Mouse (Mus musculus) limb, embryonic 10.5 days (tissue): Measurements from ENCODE around the gene Slc35f3. TPM values are rescaled to one million over a fixed set of nuclear protein-coding genes. Genes with fewer than 3 reads are reported as not detected.
A peak's percentile ranks its signal among the peaks of the same experiment; 100 is the strongest.

Experiments
- DNase-seq: peaks from one replicate; pipeline ENCODE4 v3.0.0-alpha.2; 2017; ENCODE audit warnings: low spot score
- H3K27ac ChIP-seq: fragments of 300-500 bp; sonication (generic); 2 replicates; pipeline ENCODE4 v1.5.1; 2016; ENCODE audit warnings: mild to moderate bottlenecking
- H3K27me3 ChIP-seq: fragments of 300-500 bp; sonication (generic); 2 replicates; pipeline ENCODE4 v1.6.1; 2016; ENCODE audit warnings: low read depth, mild to moderate bottlenecking; ENCODE audit not compliant: poor library complexity, severe bottlenecking
- H3K36me3 ChIP-seq: fragments of 300-500 bp; sonication (generic); 2 replicates; pipeline ENCODE4 v1.6.1; 2016; ENCODE audit warnings: mild to moderate bottlenecking, moderate library complexity
- H3K4me1 ChIP-seq: fragments of 300-500 bp; sonication (generic); 2 replicates; pipeline ENCODE4 v1.6.1; 2016
- H3K4me3 ChIP-seq: fragments of 300-500 bp; sonication (generic); 2 replicates; pipeline ENCODE4 v1.5.1; 2016; ENCODE audit warnings: mild to moderate bottlenecking, moderate library complexity
- H3K9me3 ChIP-seq: fragments of 300-500 bp; sonication (generic); replicated peaks from 2 replicates; pipeline ENCODE4 v1.6.1; 2016; ENCODE audit warnings: mild to moderate bottlenecking
- WGBS: fragments of 180-500 bp; shearing (Covaris S2); methylation state at CpG from one replicate; pipeline ENCODE4 v1.1.7; 2016; 5-methylcytosine and 5-hydroxymethylcytosine counted together
- polyA plus RNA-seq: library from polyadenylated mRNA; unstranded; fragments of >200 nt; fragmentation: Nextera tagmentation; extraction: Ambion mirVana; gene quantifications from 2 replicates; pipeline ENCODE4 v1.2.1, GENCODE M21; 2016

Gene Slc35f3
- polyA plus RNA-seq, 1 experiment from 2014 or later: 0.06 TPM

GRCm38 (mm10) chr8:126343427-126343826 lies 45.1 kb downstream of the Slc35f3 start:
- Histone ChIP-seq H3K4me1 (no peaks in the 10 kb centered on the region), H3K27me3 (no peaks in the 10 kb centered on the region), H3K36me3 (no peaks in the 10 kb centered on the region), H3K27ac (no peak overlapping the region), H3K9me3 (no peaks in the 10 kb centered on the region), H3K4me3 (no peak overlapping the region)
- DNase-seq: no peak
- WGBS: 82% methylated on average over 5 of the region's 5 CpGs

GRCm38 (mm10) chr8:126345100-126345499 lies 46.7 kb downstream of the Slc35f3 start:
- no peaks in the 10 kb centered on the region for H3K4me1 ChIP-seq
- H3K27ac ChIP-seq: no peak overlapping the region
- no peaks in the 10 kb centered on the region for H3K36me3 ChIP-seq
- no peak overlapping the region for H3K4me3 ChIP-seq
- no peaks in the 10 kb centered on the region for H3K27me3 ChIP-seq
- no peak for DNase-seq
- no peaks in the 10 kb centered on the region for H3K9me3 ChIP-seq
- WGBS: 69% methylated on average over 4 of the region's 4 CpGs

- Histone ChIP-seq H3K36me3 (no peaks in the 10 kb centered on the region), H3K9me3 (no peaks in the 10 kb centered on the region), H3K27me3 (no peaks in the 10 kb centered on the region), H3K27ac (no peak overlapping the region), H3K4me3 (no peak overlapping the region), H3K4me1 (no peaks in the 10 kb centered on the region)
- WGBS: 80% methylated on average over 1 of the region's 1 CpGs
- no peak for DNase-seq
These were observed 54.9 kb downstream of the Slc35f3 start for GRCm38 (mm10) chr8:126353259-126353658.

- no peak overlapping the region for H3K27ac ChIP-seq
- H3K4me1 ChIP-seq: peaks cover 6% of the 10 kb centered on the region
- H3K27me3 ChIP-seq: no peaks in the 10 kb centered on the region
- H3K9me3 ChIP-seq: no peaks in the 10 kb centered on the region
- DNase-seq: no peak
- no peak overlapping the region for H3K4me3 ChIP-seq
- WGBS: 36% methylated on average over 3 of the region's 3 CpGs
- H3K36me3 ChIP-seq: no peaks in the 10 kb centered on the region
These were observed 59.6 kb downstream of the Slc35f3 start for GRCm38 (mm10) chr8:126357946-126358345.

GRCm38 (mm10) chr8:126359296-126359695 lies 60.9 kb downstream of the Slc35f3 start:
- H3K4me3 ChIP-seq: no peak overlapping the region
- no peak overlapping the region for H3K27ac ChIP-seq
- H3K4me1 ChIP-seq: peaks cover 6% of the 10 kb centered on the region
- no peaks in the 10 kb centered on the region for H3K36me3 ChIP-seq
- no peak for DNase-seq
- no peaks in the 10 kb centered on the region for H3K9me3 ChIP-seq
- H3K27me3 ChIP-seq: no peaks in the 10 kb centered on the region
- 85% methylated on average over 6 of the region's 6 CpGs for WGBS

- no peaks in the 10 kb centered on the region for H3K9me3 ChIP-seq
- no peak for DNase-seq
- 64% methylated on average over 11 of the region's 11 CpGs for WGBS
- H3K36me3 ChIP-seq: no peaks in the 10 kb centered on the region
- peaks cover 6% of the 10 kb centered on the region for H3K4me1 ChIP-seq
- no peak overlapping the region for H3K27ac ChIP-seq
- no peaks in the 10 kb centered on the region for H3K27me3 ChIP-seq
- no peak overlapping the region for H3K4me3 ChIP-seq
These were observed 61.7 kb downstream of the Slc35f3 start for GRCm38 (mm10) chr8:126360106-126360505.

DNA sequence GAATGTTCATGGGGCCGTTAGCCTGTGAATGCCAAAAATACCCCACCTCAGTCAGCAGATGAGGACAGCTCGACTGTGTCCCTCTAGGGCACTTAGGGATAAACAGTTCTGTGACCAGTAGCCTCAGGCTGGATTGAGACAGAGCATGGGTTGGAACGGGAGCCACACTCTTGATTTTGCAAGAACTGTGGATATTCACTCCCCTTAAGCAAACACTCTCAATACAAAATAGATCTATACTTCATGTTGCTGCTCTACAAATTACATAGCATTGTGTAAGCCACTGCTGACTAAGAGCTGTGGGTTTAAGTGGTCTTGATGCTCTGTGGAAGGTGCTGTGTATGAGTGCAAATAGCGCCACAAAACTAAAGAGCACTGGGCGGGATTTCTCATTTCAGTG lies 62.3 kb downstream of the Slc35f3 start:
- Histone ChIP-seq H3K36me3 (no peaks in the 10 kb centered on the region), H3K27me3 (no peaks in the 10 kb centered on the region), H3K4me1 (peaks cover 6% of the 10 kb centered on the region), H3K9me3 (no peaks in the 10 kb centered on the region), H3K4me3 (no peak overlapping the region), H3K27ac (no peak overlapping the region)
- DNase-seq: no peak
- WGBS: 74% methylated on average over 5 of the region's 5 CpGs

- Histone ChIP-seq H3K36me3 (no peaks in the 10 kb centered on the region), H3K4me1 (peaks cover 6% of the 10 kb centered on the region; the same call in 1 of the 2 replicates), H3K4me3 (no peak overlapping the region), H3K27me3 (no peaks in the 10 kb centered on the region), H3K9me3 (no peaks in the 10 kb centered on the region), H3K27ac (no peak overlapping the region)
- no peak for DNase-seq
- 69% methylated on average over 3 of the region's 3 CpGs for WGBS
These were observed 67.9 kb downstream of the Slc35f3 start for GRCm38 (mm10) chr8:126366251-126366650.

DNA sequence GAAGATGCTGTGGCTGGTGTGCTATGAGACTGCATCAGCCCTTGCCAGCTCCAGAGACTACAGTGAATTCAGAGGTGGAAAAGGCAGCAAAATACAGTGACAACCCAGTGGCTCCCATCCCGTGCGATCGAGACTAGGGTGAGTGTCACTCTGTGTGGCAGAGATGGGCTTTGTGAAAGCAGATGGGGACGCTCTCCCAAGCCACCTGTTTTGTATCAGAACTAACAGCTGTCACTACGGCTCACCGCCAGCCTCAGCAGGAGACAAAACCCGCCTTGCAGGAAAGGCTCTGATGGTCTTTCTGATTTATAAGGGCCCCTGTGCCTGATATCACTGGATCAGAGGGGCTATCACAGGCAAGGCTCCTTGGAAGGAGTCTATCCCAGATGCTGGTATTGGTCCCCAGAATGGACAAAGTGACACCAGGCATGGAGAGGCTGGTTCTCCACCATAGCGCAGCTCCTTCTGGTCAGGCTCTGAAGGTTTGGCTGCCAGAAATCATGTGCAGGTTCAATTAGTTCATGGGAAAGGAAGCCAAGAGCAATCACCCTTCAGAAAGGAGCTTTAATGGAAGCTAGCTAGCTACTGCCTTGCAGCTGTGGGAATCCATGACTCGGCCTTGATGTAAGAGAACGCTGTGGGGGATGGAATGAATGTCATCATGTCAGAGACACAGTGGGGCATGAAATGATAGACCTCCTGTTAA lies 70.1 kb downstream of the Slc35f3 start:
- no peak for DNase-seq
- 75% methylated on average over 10 of the region's 10 CpGs for WGBS
- Histone ChIP-seq H3K9me3 (no peaks in the 10 kb centered on the region), H3K27me3 (no peaks in the 10 kb centered on the region), H3K36me3 (no peaks in the 10 kb centered on the region), H3K4me3 (no peak overlapping the region), H3K4me1 (peaks cover 6% of the 10 kb centered on the region; the same call in 1 of the 2 replicates), H3K27ac (no peak overlapping the region)

DNA sequence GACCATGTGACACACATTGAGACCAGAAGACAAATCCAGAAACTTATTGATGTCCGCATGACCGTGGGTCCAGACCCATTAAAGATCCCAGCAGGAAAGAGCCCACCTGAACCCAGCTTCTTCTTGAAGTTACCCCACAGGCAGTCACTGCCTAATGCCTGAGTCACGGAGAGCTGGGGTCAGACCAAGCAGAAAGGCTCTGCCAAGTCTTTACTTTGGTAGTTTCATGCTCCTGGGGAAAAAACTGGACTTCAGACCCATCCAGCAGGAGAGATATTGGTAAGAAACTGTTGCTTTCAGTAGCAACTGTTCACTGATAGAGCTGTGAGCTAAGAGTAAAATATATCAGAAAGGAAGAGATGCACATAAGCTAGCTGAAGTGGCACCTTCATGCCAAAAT lies 73.5 kb downstream of the Slc35f3 start:
- H3K4me3 ChIP-seq: no peak overlapping the region
- H3K9me3 ChIP-seq: no peaks in the 10 kb centered on the region
- no peaks in the 10 kb centered on the region for H3K27me3 ChIP-seq
- 84% methylated on average over 3 of the region's 3 CpGs for WGBS
- no peaks in the 10 kb centered on the region for H3K36me3 ChIP-seq
- no peak overlapping the region for H3K27ac ChIP-seq
- DNase-seq: no peak
- peaks cover 6% of the 10 kb centered on the region; the same call in 1 of the 2 replicates for H3K4me1 ChIP-seq

- no peak overlapping the region for H3K27ac ChIP-seq
- H3K9me3 ChIP-seq: no peaks in the 10 kb centered on the region
- H3K4me3 ChIP-seq: no peak overlapping the region
- no peaks in the 10 kb centered on the region for H3K4me1 ChIP-seq
- no peak for DNase-seq
- no peaks in the 10 kb centered on the region for H3K27me3 ChIP-seq
- WGBS: 89% methylated on average over 6 of the region's 6 CpGs
- H3K36me3 ChIP-seq: no peaks in the 10 kb centered on the region
These were observed 81.2 kb downstream of the Slc35f3 start for GRCm38 (mm10) chr8:126379580-126379979.

GRCm38 (mm10) chr8:126380141-126380540 lies 81.8 kb downstream of the Slc35f3 start:
- no peaks in the 10 kb centered on the region for H3K4me1 ChIP-seq
- no peaks in the 10 kb centered on the region for H3K27me3 ChIP-seq
- no peak for DNase-seq
- H3K4me3 ChIP-seq: no peak overlapping the region
- no peaks in the 10 kb centered on the region for H3K36me3 ChIP-seq
- no peak overlapping the region for H3K27ac ChIP-seq
- no peaks in the 10 kb centered on the region for H3K9me3 ChIP-seq
- 65% methylated on average over 2 of the region's 2 CpGs for whole genome bisulfite sequencing

DNA sequence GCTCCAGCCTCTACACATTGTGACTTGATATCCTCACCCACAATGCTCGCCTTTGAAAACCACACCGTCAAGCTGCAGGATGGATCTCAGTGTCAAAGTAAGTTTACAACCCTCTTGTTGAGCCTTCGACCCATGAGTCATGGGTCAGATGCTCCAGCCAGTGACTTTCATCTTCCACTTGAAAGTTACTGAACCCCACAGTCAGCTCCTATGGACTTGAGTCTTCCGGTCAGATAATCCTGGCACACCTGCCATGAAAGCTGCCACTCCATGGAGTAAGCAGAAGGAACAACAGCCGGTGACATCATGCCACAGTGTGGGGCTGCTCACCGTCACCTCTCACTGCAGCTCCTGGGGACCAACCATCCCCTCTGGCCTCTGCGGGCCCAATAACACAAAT lies 82.9 kb downstream of the Slc35f3 start:
- Histone ChIP-seq H3K36me3 (no peaks in the 10 kb centered on the region), H3K9me3 (no peaks in the 10 kb centered on the region), H3K27me3 (no peaks in the 10 kb centered on the region), H3K4me1 (no peaks in the 10 kb centered on the region), H3K27ac (no peak overlapping the region), H3K4me3 (no peak overlapping the region)
- DNase-seq: no peak
- WGBS: 83% methylated on average over 7 of the region's 7 CpGs

- no peaks in the 10 kb centered on the region for H3K27me3 ChIP-seq
- no peak overlapping the region for H3K27ac ChIP-seq
- WGBS: 43% methylated on average over 14 of the region's 14 CpGs
- H3K4me3 ChIP-seq: no peak overlapping the region
- H3K9me3 ChIP-seq: no peaks in the 10 kb centered on the region
- no peaks in the 10 kb centered on the region for H3K36me3 ChIP-seq
- no peaks in the 10 kb centered on the region for H3K4me1 ChIP-seq
- DNase-seq: peak; percentile 51
These were observed 83.9 kb downstream of the Slc35f3 start for GRCm38 (mm10) chr8:126382216-126382615.
